Mouse (Mus musculus) CH12.LX (cell line): Measurements from ENCODE around the gene Tmem11. TPM values are rescaled to one million over a fixed set of nuclear protein-coding genes. Genes with fewer than 3 reads are reported as not detected.

Experiments used
- DNase-seq: peaks from one replicate; pipeline ENCODE4 v3.0.0-alpha.2; 2013; ENCODE audit errors: extremely low read depth
- H3K27ac ChIP-seq: 2 replicates; pipeline ENCODE4 v1.5.1; 2012; ENCODE audit warnings: low read depth, mild to moderate bottlenecking, control low read depth, moderate library complexity; ENCODE audit not compliant: insufficient read depth
- H3K27me3 ChIP-seq: replicated peaks from 2 replicates; pipeline ENCODE3; 2012; ENCODE audit warnings: inconsistent platforms
- H3K36me3 ChIP-seq, 2 experiments: replicated peaks in 1 of 2; 2 replicates each; pipeline versions ENCODE3 to v1.6.1; 2012; ENCODE audit warnings: inconsistent platforms in 1 of 2, low read length in 1 of 2, mild to moderate bottlenecking in 1 of 2, mixed read lengths in 1 of 2, moderate library complexity in 1 of 2; ENCODE audit not compliant: control insufficient read depth in 1 of 2, insufficient read depth in 1 of 2
- H3K4me1 ChIP-seq, 2 experiments: 2 replicates each; pipeline ENCODE4 v1.6.1; 2012; ENCODE audit warnings: inconsistent platforms in 1 of 2, moderate library complexity in 1 of 2; ENCODE audit not compliant: insufficient read depth in 2 of 2, control insufficient read depth in 1 of 2
- H3K4me2 ChIP-seq: 2 replicates; pipeline ENCODE4 v1.6.1; 2012; ENCODE audit warnings: low read depth, mild to moderate bottlenecking, control low read depth; ENCODE audit not compliant: poor library complexity, insufficient read depth, severe bottlenecking
- H3K4me3 ChIP-seq, 3 experiments: fragments of 150-350 bp in 1 of 3; sonication (generic) in 1 of 3; replicated peaks in 1 of 3; 2 replicates each; pipeline versions ENCODE3 to v1.5.1; 2011 to 2012; ENCODE audit warnings: low read depth in 2 of 3, low read length in 2 of 3, mild to moderate bottlenecking in 2 of 3, moderate library complexity in 2 of 3, control low read depth in 1 of 3, improper control_type of control experiment in 1 of 3, inconsistent platforms in 1 of 3, mixed read lengths in 1 of 3; ENCODE audit not compliant: poor library complexity in 1 of 3
- H3K79me2 ChIP-seq: replicated peaks from 2 replicates; pipeline ENCODE4 v1.6.1; 2012; ENCODE audit warnings: mild to moderate bottlenecking, moderate library complexity; ENCODE audit not compliant: control insufficient read depth, poor library complexity, insufficient read depth, severe bottlenecking; ENCODE audit errors: extremely low read depth
- H3K9ac ChIP-seq: 2 replicates; pipeline ENCODE4 v1.6.1; 2012; ENCODE audit warnings: low read depth, mild to moderate bottlenecking, control low read depth, moderate library complexity; ENCODE audit not compliant: insufficient read depth
- H3K9me3 ChIP-seq: replicated peaks from 2 replicates; pipeline ENCODE3; 2012; ENCODE audit warnings: low read length, inconsistent platforms, mixed read lengths
- BHLHE40 ChIP-seq: IDR thresholded peaks from 2 replicates; pipeline ENCODE4 v1.6.1; 2011; ENCODE audit warnings: mild to moderate bottlenecking, low read depth, low read length, improper control_type of control experiment
- CHD2 ChIP-seq: IDR thresholded peaks from 2 replicates; pipeline ENCODE4 v1.6.1; 2011; ENCODE audit warnings: low read length, improper control_type of control experiment
- E2F4 ChIP-seq: IDR thresholded peaks from 2 replicates; pipeline ENCODE4 v1.6.1; 2011; ENCODE audit warnings: low read depth, low read length, improper control_type of control experiment; ENCODE audit not compliant: insufficient replicate concordance
- ELF1 ChIP-seq: IDR thresholded peaks from 2 replicates; pipeline ENCODE4 v1.6.1; 2014; ENCODE audit warnings: low read depth, mild to moderate bottlenecking, inconsistent platforms, low read length, improper control_type of control experiment
- EP300 ChIP-seq: IDR thresholded peaks from 2 replicates; pipeline ENCODE4 v1.6.1; 2011; ENCODE audit warnings: low read length, improper control_type of control experiment
- ETS1 ChIP-seq: conservative IDR thresholded peaks from 2 replicates; pipeline ENCODE4 v1.6.1; 2012; ENCODE audit warnings: low read depth, mild to moderate bottlenecking, inconsistent platforms, low read length, improper control_type of control experiment, moderate library complexity
- HCFC1 ChIP-seq: IDR thresholded peaks from 2 replicates; pipeline ENCODE4 v1.6.1; 2012; ENCODE audit warnings: low read depth, mild to moderate bottlenecking, inconsistent platforms, low read length, improper control_type of control experiment
- IRF4 ChIP-seq: IDR thresholded peaks from 2 replicates; pipeline ENCODE4 v1.6.1; 2014; ENCODE audit warnings: low read depth, mild to moderate bottlenecking, inconsistent platforms, low read length, improper control_type of control experiment
- JUN ChIP-seq: IDR thresholded peaks from 2 replicates; pipeline ENCODE4 v1.6.1; 2011; ENCODE audit warnings: low read depth, mild to moderate bottlenecking, low read length, improper control_type of control experiment, moderate library complexity; ENCODE audit not compliant: insufficient read depth
- KAT2A ChIP-seq: IDR thresholded peaks from 2 replicates; pipeline ENCODE4 v1.6.1; 2012; ENCODE audit warnings: low read length, improper control_type of control experiment, inconsistent platforms; ENCODE audit not compliant: insufficient replicate concordance
- MAFK ChIP-seq: IDR thresholded peaks from 2 replicates; pipeline ENCODE4 v1.6.1; 2011; ENCODE audit warnings: low read length, improper control_type of control experiment; ENCODE audit not compliant: insufficient replicate concordance
- MAX ChIP-seq: IDR thresholded peaks from 2 replicates; pipeline ENCODE4 v1.6.1; 2011; ENCODE audit warnings: low read length, improper control_type of control experiment
- MAZ ChIP-seq: IDR thresholded peaks from 2 replicates; pipeline ENCODE4 v1.6.1; 2012; ENCODE audit warnings: low read depth, mild to moderate bottlenecking, inconsistent platforms, low read length, improper control_type of control experiment, moderate library complexity
- MEF2A ChIP-seq: IDR thresholded peaks from 2 replicates; pipeline ENCODE4 v1.6.1; 2014; ENCODE audit warnings: low read depth, mild to moderate bottlenecking, inconsistent platforms, low read length, improper control_type of control experiment, borderline replicate concordance
- MXI1 ChIP-seq: IDR thresholded peaks from 2 replicates; pipeline ENCODE4 v1.6.1; 2011; ENCODE audit warnings: mild to moderate bottlenecking, low read depth, low read length, improper control_type of control experiment
- MYC ChIP-seq: IDR thresholded peaks from 2 replicates; pipeline ENCODE4 v1.6.1; 2011; ENCODE audit warnings: low read depth, mild to moderate bottlenecking, improper control_type of control experiment, low read length
- NELFE ChIP-seq: IDR thresholded peaks from 2 replicates; pipeline ENCODE4 v1.6.1; 2011; ENCODE audit warnings: low read depth, low read length, improper control_type of control experiment
- NRF1 ChIP-seq: IDR thresholded peaks from 2 replicates; pipeline ENCODE4 v1.6.1; 2014; ENCODE audit warnings: low read depth, mild to moderate bottlenecking, inconsistent platforms, low read length, improper control_type of control experiment, moderate library complexity
- PAX5 ChIP-seq: IDR thresholded peaks from 2 replicates; pipeline ENCODE4 v1.6.1; 2012; ENCODE audit warnings: low read length, inconsistent platforms, mixed read lengths
- POLR2A ChIP-seq: IDR thresholded peaks from 2 replicates; pipeline ENCODE4 v1.6.1; 2011; ENCODE audit warnings: low read depth, mild to moderate bottlenecking, improper control_type of control experiment, low read length
- POLR2AphosphoS2 ChIP-seq: IDR thresholded peaks from 2 replicates; pipeline ENCODE4 v1.6.1; 2011; ENCODE audit warnings: low read depth, low read length, improper control_type of control experiment
- RAD21 ChIP-seq: IDR thresholded peaks from 2 replicates; pipeline ENCODE4 v1.6.1; 2011; ENCODE audit warnings: low read depth, mild to moderate bottlenecking, low read length, improper control_type of control experiment, moderate library complexity
- RCOR1 ChIP-seq: conservative IDR thresholded peaks from 2 replicates; pipeline ENCODE4 v1.6.1; 2012; ENCODE audit warnings: low read depth, mild to moderate bottlenecking, inconsistent platforms, low read length, improper control_type of control experiment
- SIN3A ChIP-seq: IDR thresholded peaks from 2 replicates; pipeline ENCODE4 v1.6.1; 2012; ENCODE audit warnings: low read length, improper control_type of control experiment, inconsistent platforms
- SMC3 ChIP-seq: IDR thresholded peaks from 2 replicates; pipeline ENCODE4 v1.6.1; 2011; ENCODE audit warnings: low read depth, low read length, improper control_type of control experiment
- TBP ChIP-seq: conservative IDR thresholded peaks from 2 replicates; pipeline ENCODE4 v1.6.1; 2011; ENCODE audit warnings: low read depth, low read length, improper control_type of control experiment
- TCF12 ChIP-seq: IDR thresholded peaks from 2 replicates; pipeline ENCODE4 v1.6.1; 2014; ENCODE audit warnings: low read depth, mild to moderate bottlenecking, inconsistent platforms, low read length, improper control_type of control experiment
- UBTF ChIP-seq: IDR thresholded peaks from 2 replicates; pipeline ENCODE4 v1.6.1; 2012; ENCODE audit warnings: low read depth, mild to moderate bottlenecking, inconsistent platforms, low read length, improper control_type of control experiment, moderate library complexity
- USF1 ChIP-seq: IDR thresholded peaks from 2 replicates; pipeline ENCODE4 v1.6.1; 2014; ENCODE audit warnings: low read depth, mild to moderate bottlenecking, inconsistent platforms, low read length, improper control_type of control experiment
- USF2 ChIP-seq: conservative IDR thresholded peaks from 2 replicates; pipeline ENCODE4 v1.6.1; 2011; ENCODE audit warnings: low read depth, low read length, improper control_type of control experiment
- ZKSCAN1 ChIP-seq: IDR thresholded peaks from 2 replicates; pipeline ENCODE4 v1.6.1; 2012; ENCODE audit warnings: low read depth, inconsistent platforms, low read length, improper control_type of control experiment, borderline replicate concordance
- ZMIZ1 ChIP-seq: IDR thresholded peaks from 2 replicates; pipeline ENCODE4 v1.6.1; 2012; ENCODE audit warnings: low read depth, mild to moderate bottlenecking, inconsistent platforms, low read length, improper control_type of control experiment
- ZNF384 ChIP-seq: IDR thresholded peaks from 2 replicates; pipeline ENCODE4 v1.6.1; 2012; ENCODE audit warnings: low read depth, low read length, improper control_type of control experiment, inconsistent platforms
- dilution Hi-C: fragments of 300-500 bp; cut with MboI; formaldehyde crosslinking; loops from 2 replicates; pipeline ENCODE4 v1.14.3; 2020; ENCODE audit warnings: low sequenced_read_pairs; ENCODE audit not compliant: extremely low pct_unique_long_range_greater_than_20kb, extremely low pct_ligation_motif_present
- in situ Hi-C: fragments of 300-500 bp; cut with MboI; formaldehyde crosslinking; loops from 3 replicates; pipeline ENCODE4 v1.14.3; 2019; ENCODE audit warnings: low sequenced_read_pairs, low pct_ligation_motif_present, low pct_unique_long_range_greater_than_20kb, mixed read lengths
- polyA plus RNA-seq: library from polyadenylated mRNA; unstranded; fragments of >175 nt; gene quantifications from 2 replicates; pipeline ENCODE4 v1.2.1, GENCODE M21; 2012; ENCODE audit warnings: low read depth; ENCODE audit not compliant: insufficient read length
- total RNA-seq, 2 experiments: library from RNA; depleted of rRNA; stranded (reverse); fragments of 300-350 nt in 1 of 2; fragments of >200 nt in 1 of 2; gene quantifications; 2 replicates each; pipeline ENCODE4 v1.2.3; 2012 to 2014

Tmem11 gene
- total and polyA plus RNA-seq, 3 experiments, result 71.1 to 117 (median 83.0) TPM

- H3K4me3 ChIP-seq, result no peak overlapping the region
- TF ChIP-seq RCOR1 (no peak), POLR2A (no peak)
- in situ Hi-C loops (no loop called here), dilution Hi-C loops (no loop called here)
- H3K9me3 ChIP-seq, result no peaks in the 10 kb centered on the region
- no peak overlapping the region for H3K27ac ChIP-seq
- no peak overlapping the region for H3K9ac ChIP-seq
- no peak for DNase-seq
- peaks cover 38% of the 10 kb centered on the region for H3K79me2 ChIP-seq
- H3K4me1 ChIP-seq, result peaks cover 18 to 35% of the 10 kb centered on the region in 2 experiments
- no peak overlapping the region for H3K4me2 ChIP-seq
- no peaks in the 10 kb centered on the region for H3K27me3 ChIP-seq
- peaks cover 9 to 48% of the 10 kb centered on the region in 2 experiments for H3K36me3 ChIP-seq
Observed at GRCm38 (mm10) chr11:60880559-60880958, 1.5 kb upstream of the Tmem11 start.

GRCm38 (mm10) chr11:60879423-60879822, 351 bp upstream of the Tmem11 start:
- Histone ChIP-seq H3K4me1 (peaks cover 22 to 47% of the 10 kb centered on the region in 2 experiments), H3K36me3 (peaks cover 15 to 57% of the 10 kb centered on the region in 2 experiments)
- in situ Hi-C loops, result no loop called here
- TF ChIP-seq NELFE, result peak; percentile 35; the same call in 1 of the 2 replicates
- no peak for TF ChIP-seq ZMIZ1
- TF ChIP-seq HCFC1, result no peak; the same call in 1 of the 2 replicates
- TF ChIP-seq PAX5, result no peak
- no peak for TF ChIP-seq POLR2AphosphoS2
- TF ChIP-seq USF2, result peak; percentile 60; the same call in 1 of the 2 replicates
- no peak; the same call in 1 of the 2 replicates for TF ChIP-seq POLR2A
- TF ChIP-seq ZKSCAN1, result no peak
- no peak for TF ChIP-seq KAT2A
- TF ChIP-seq NRF1, result no peak
- no peak for TF ChIP-seq ZNF384
- no peak for TF ChIP-seq UBTF
- TF ChIP-seq MAX, result peak; percentile 100
- peak; percentile 60; the same call in 1 of the 2 replicates for TF ChIP-seq TCF12
- TF ChIP-seq TBP, result no peak
- TF ChIP-seq JUN, result peak; percentile 31; the same call in 1 of the 2 replicates
- peak; percentile 59 for TF ChIP-seq USF1
- TF ChIP-seq MEF2A, result no peak
- no peak for TF ChIP-seq CHD2
- TF ChIP-seq BHLHE40, result peak; percentile 94
- TF ChIP-seq MYC, result peak; percentile 100
- peak; percentile 60 for TF ChIP-seq RAD21
- no peak for TF ChIP-seq E2F4
- TF ChIP-seq SMC3, result peak; percentile 70
- TF ChIP-seq MXI1, result peak; percentile 99
- TF ChIP-seq MAFK, result no peak
- TF ChIP-seq RCOR1, result no peak; the same call in 1 of the 2 replicates
- peak; percentile 98 for TF ChIP-seq SIN3A
- no peak for TF ChIP-seq MAZ
- no peak for TF ChIP-seq ETS1
- TF ChIP-seq IRF4, result no peak
- no peak for TF ChIP-seq EP300
- TF ChIP-seq ELF1, result no peak

More at GRCm38 (mm10) chr11:60879423-60879822, 351 bp upstream of the Tmem11 start:
- H3K4me2 ChIP-seq, result peak overlapping the region; percentile 86
- dilution Hi-C loops, result no loop called here
- peak overlapping the region; percentile 60 to 100 (median 97) for H3K4me3 ChIP-seq
- peak overlapping the region; percentile 78 for H3K27ac ChIP-seq
- DNase-seq, result peak; percentile 94
- peak overlapping the region; percentile 88 for H3K9ac ChIP-seq
- no peaks in the 10 kb centered on the region for H3K9me3 ChIP-seq
- no peaks in the 10 kb centered on the region for H3K27me3 ChIP-seq
- H3K79me2 ChIP-seq, result peaks cover 49% of the 10 kb centered on the region
